Mouse (Mus musculus): ENCODE measurements around the gene Tfcp2. TPM values are rescaled to one million over a fixed set of nuclear protein-coding genes. Genes with fewer than 3 reads are reported as not detected.

The Tfcp2 gene
- polyA plus RNA-seq, 1 experiment = 14.2 TPM

- TF ChIP-seq EP300 (IDR thresholded peaks at IDR 0.05; ENCODE audit: insufficient read depth, low read depth, low read length) = no peak
- TF ChIP-seq CTCF (IDR thresholded peaks at IDR 0.05; ENCODE audit: low read depth, low read length) = peak; percentile 95
- TF ChIP-seq POLR2A (IDR thresholded peaks at IDR 0.05; ENCODE audit: insufficient read depth, low read length) = no peak
- Histone ChIP-seq H3K9ac (ENCODE audit: low read depth, poor library complexity, severe bottlenecking) (no peak overlapping the region), H3K27ac (ENCODE audit: insufficient read depth, low read length) (no peak overlapping the region), H3K36me3 (ENCODE audit: control insufficient read depth, insufficient read depth, low read length, poor library complexity, severe bottlenecking) (no peaks in the 10 kb centered on the region), H3K4me3 (ENCODE audit: low read depth, low read length) (no peak overlapping the region), H3K9me3 (replicated peaks; ENCODE audit: control insufficient read depth, insufficient read depth, low read length, poor library complexity, severe bottlenecking) (no peaks in the 10 kb centered on the region), H3K27me3 (ENCODE audit: control insufficient read depth, insufficient read depth, low read length, poor library complexity, severe bottlenecking) (no peaks in the 10 kb centered on the region), H3K4me1 (ENCODE audit: control insufficient read depth, insufficient read depth, low read length) (peaks cover 1% of the 10 kb centered on the region)
These were observed 94.5 kb downstream of the Tfcp2 start for GRCm38 (mm10) chr15:100457340-100457739.

GRCm38 (mm10) chr15:100456356-100456991 is 95.3 kb downstream of the Tfcp2 start:
- Histone ChIP-seq H3K9me3 (replicated peaks; ENCODE audit: control insufficient read depth, insufficient read depth, low read length, poor library complexity, severe bottlenecking) (no peaks in the 10 kb centered on the region), H3K27ac (ENCODE audit: insufficient read depth, low read length) (no peak overlapping the region), H3K9ac (ENCODE audit: low read depth, poor library complexity, severe bottlenecking) (no peak overlapping the region), H3K4me1 (ENCODE audit: control insufficient read depth, insufficient read depth, low read length) (peaks cover 1% of the 10 kb centered on the region), H3K4me3 (ENCODE audit: low read depth, low read length) (no peak overlapping the region), H3K36me3 (ENCODE audit: control insufficient read depth, insufficient read depth, low read length, poor library complexity, severe bottlenecking) (no peaks in the 10 kb centered on the region), H3K27me3 (ENCODE audit: control insufficient read depth, insufficient read depth, low read length, poor library complexity, severe bottlenecking) (no peaks in the 10 kb centered on the region)
- no peak for TF ChIP-seq EP300 (IDR thresholded peaks at IDR 0.05; ENCODE audit: insufficient read depth, low read depth, low read length)
- no peak for TF ChIP-seq POLR2A (IDR thresholded peaks at IDR 0.05; ENCODE audit: insufficient read depth, low read length)
- no peak for TF ChIP-seq CTCF (IDR thresholded peaks at IDR 0.05; ENCODE audit: low read depth, low read length)

GRCm38 (mm10) chr15:100452486-100452885 is 99.3 kb downstream of the Tfcp2 start:
- Histone ChIP-seq H3K4me1 (ENCODE audit: control insufficient read depth, insufficient read depth, low read length) (no peaks in the 10 kb centered on the region), H3K27me3 (ENCODE audit: control insufficient read depth, insufficient read depth, low read length, poor library complexity, severe bottlenecking) (no peaks in the 10 kb centered on the region), H3K9me3 (replicated peaks; ENCODE audit: control insufficient read depth, insufficient read depth, low read length, poor library complexity, severe bottlenecking) (no peaks in the 10 kb centered on the region), H3K27ac (ENCODE audit: insufficient read depth, low read length) (no peak overlapping the region), H3K9ac (ENCODE audit: low read depth, poor library complexity, severe bottlenecking) (no peak overlapping the region), H3K4me3 (ENCODE audit: low read depth, low read length) (no peak overlapping the region), H3K36me3 (ENCODE audit: control insufficient read depth, insufficient read depth, low read length, poor library complexity, severe bottlenecking) (no peaks in the 10 kb centered on the region)
- no peak for TF ChIP-seq CTCF (IDR thresholded peaks at IDR 0.05; ENCODE audit: low read depth, low read length)
- TF ChIP-seq POLR2A (IDR thresholded peaks at IDR 0.05; ENCODE audit: insufficient read depth, low read length) = no peak
- no peak for TF ChIP-seq EP300 (IDR thresholded peaks at IDR 0.05; ENCODE audit: insufficient read depth, low read depth, low read length)

GRCm38 (mm10) chr15:100451245-100451644 is 100.6 kb downstream of the Tfcp2 start:
- no peaks in the 10 kb centered on the region for H3K4me1 ChIP-seq (ENCODE audit: control insufficient read depth, insufficient read depth, low read length)
- H3K36me3 ChIP-seq (ENCODE audit: control insufficient read depth, insufficient read depth, low read length, poor library complexity, severe bottlenecking) = no peaks in the 10 kb centered on the region
- no peak overlapping the region for H3K9ac ChIP-seq (ENCODE audit: low read depth, poor library complexity, severe bottlenecking)
- no peak overlapping the region for H3K27ac ChIP-seq (ENCODE audit: insufficient read depth, low read length)
- H3K27me3 ChIP-seq (ENCODE audit: control insufficient read depth, insufficient read depth, low read length, poor library complexity, severe bottlenecking) = no peaks in the 10 kb centered on the region
- H3K9me3 ChIP-seq (replicated peaks; ENCODE audit: control insufficient read depth, insufficient read depth, low read length, poor library complexity, severe bottlenecking) = no peaks in the 10 kb centered on the region
- no peak for TF ChIP-seq EP300 (IDR thresholded peaks at IDR 0.05; ENCODE audit: insufficient read depth, low read depth, low read length)
- no peak overlapping the region for H3K4me3 ChIP-seq (ENCODE audit: low read depth, low read length)

GRCm38 (mm10) chr15:100449495-100449894 is 102.3 kb downstream of the Tfcp2 start:
- Histone ChIP-seq H3K9ac (ENCODE audit: low read depth, poor library complexity, severe bottlenecking) (no peak overlapping the region), H3K27me3 (ENCODE audit: control insufficient read depth, insufficient read depth, low read length, poor library complexity, severe bottlenecking) (no peaks in the 10 kb centered on the region), H3K27ac (ENCODE audit: insufficient read depth, low read length) (no peak overlapping the region), H3K4me1 (ENCODE audit: control insufficient read depth, insufficient read depth, low read length) (no peaks in the 10 kb centered on the region), H3K9me3 (replicated peaks; ENCODE audit: control insufficient read depth, insufficient read depth, low read length, poor library complexity, severe bottlenecking) (no peaks in the 10 kb centered on the region), H3K36me3 (ENCODE audit: control insufficient read depth, insufficient read depth, low read length, poor library complexity, severe bottlenecking) (no peaks in the 10 kb centered on the region), H3K4me3 (ENCODE audit: low read depth, low read length) (no peak overlapping the region)
- TF ChIP-seq CTCF (IDR thresholded peaks at IDR 0.05; ENCODE audit: low read depth, low read length) = no peak
- no peak for TF ChIP-seq POLR2A (IDR thresholded peaks at IDR 0.05; ENCODE audit: insufficient read depth, low read length)
- no peak for TF ChIP-seq EP300 (IDR thresholded peaks at IDR 0.05; ENCODE audit: insufficient read depth, low read depth, low read length)

GRCm38 (mm10) chr15:100448572-100448971 is 103.2 kb downstream of the Tfcp2 start:
- Histone ChIP-seq H3K27ac (ENCODE audit: insufficient read depth, low read length) (no peak overlapping the region), H3K4me1 (ENCODE audit: control insufficient read depth, insufficient read depth, low read length) (no peaks in the 10 kb centered on the region), H3K9me3 (replicated peaks; ENCODE audit: control insufficient read depth, insufficient read depth, low read length, poor library complexity, severe bottlenecking) (no peaks in the 10 kb centered on the region), H3K27me3 (ENCODE audit: control insufficient read depth, insufficient read depth, low read length, poor library complexity, severe bottlenecking) (no peaks in the 10 kb centered on the region), H3K36me3 (ENCODE audit: control insufficient read depth, insufficient read depth, low read length, poor library complexity, severe bottlenecking) (no peaks in the 10 kb centered on the region), H3K4me3 (ENCODE audit: low read depth, low read length) (no peak overlapping the region), H3K9ac (ENCODE audit: low read depth, poor library complexity, severe bottlenecking) (no peak overlapping the region)
- TF ChIP-seq EP300 (IDR thresholded peaks at IDR 0.05; ENCODE audit: insufficient read depth, low read depth, low read length) (no peak), POLR2A (IDR thresholded peaks at IDR 0.05; ENCODE audit: insufficient read depth, low read length) (no peak), CTCF (IDR thresholded peaks at IDR 0.05; ENCODE audit: low read depth, low read length) (no peak)

Other genes starting within 250 kb of the Tfcp2 start
- 9.7 and 11.5 TPM in 2 replicates for gene Mettl7a1, start 247.9 kb downstream of the Tfcp2 start, polyA plus RNA-seq (2011; ENCODE audit: insufficient read depth, insufficient read length, low read depth, missing spikeins)
- gene Mettl7a3, start 217.1 kb downstream of the Tfcp2 start, polyA plus RNA-seq (2011; ENCODE audit: insufficient read depth, insufficient read length, low read depth, missing spikeins) = not detected in 2 replicates
- not detected in 2 replicates for gene Methig1, start 198.9 kb downstream of the Tfcp2 start, polyA plus RNA-seq (2011; ENCODE audit: insufficient read depth, insufficient read length, low read depth, missing spikeins)
- gene Mettl7a2, start 198.8 kb downstream of the Tfcp2 start, polyA plus RNA-seq (2011; ENCODE audit: insufficient read depth, insufficient read length, low read depth, missing spikeins) = not detected in 2 replicates
- not detected in 2 replicates for gene Higd1c, start 187.5 kb downstream of the Tfcp2 start, polyA plus RNA-seq (2011; ENCODE audit: insufficient read depth, insufficient read length, low read depth, missing spikeins)
- not detected in 2 replicates for gene Gm5475, start 129.9 kb downstream of the Tfcp2 start, polyA plus RNA-seq (2011; ENCODE audit: insufficient read depth, insufficient read length, low read depth, missing spikeins)
- gene Slc11a2, start 126.9 kb downstream of the Tfcp2 start, polyA plus RNA-seq (2011; ENCODE audit: insufficient read depth, insufficient read length, low read depth, missing spikeins) = 24.0 and 29.9 TPM in 2 replicates
- 9.5 and 10.3 TPM in 2 replicates for gene Letmd1, start 83.0 kb downstream of the Tfcp2 start, polyA plus RNA-seq (2011; ENCODE audit: insufficient read depth, insufficient read length, low read depth, missing spikeins)
- 6.6 and 6.8 TPM in 2 replicates for gene Csrnp2, start 56.5 kb downstream of the Tfcp2 start, polyA plus RNA-seq (2011; ENCODE audit: insufficient read depth, insufficient read length, low read depth, missing spikeins)
- 4.9 and 7.3 TPM in 2 replicates for gene Pou6f1, start 48.0 kb upstream of the Tfcp2 start, polyA plus RNA-seq (2011; ENCODE audit: insufficient read depth, insufficient read length, low read depth, missing spikeins)
- 70.7 and 85.2 TPM in 2 replicates for gene Dazap2, start 63.3 kb upstream of the Tfcp2 start, polyA plus RNA-seq (2011; ENCODE audit: insufficient read depth, insufficient read length, low read depth, missing spikeins)
- gene Smagp, start 84.9 kb upstream of the Tfcp2 start, polyA plus RNA-seq (2011; ENCODE audit: insufficient read depth, insufficient read length, low read depth, missing spikeins) = 36.6 and 45.6 TPM in 2 replicates
- gene Bin2, start 117.5 kb upstream of the Tfcp2 start, polyA plus RNA-seq (2011; ENCODE audit: insufficient read depth, insufficient read length, low read depth, missing spikeins) = 15.4 and 30.0 TPM in 2 replicates
- gene Cela1, start 135.9 kb upstream of the Tfcp2 start, polyA plus RNA-seq (2011; ENCODE audit: insufficient read depth, insufficient read length, low read depth, missing spikeins) = 2.0 and 2.4 TPM in 2 replicates
- gene Galnt6, start 177.4 kb upstream of the Tfcp2 start, polyA plus RNA-seq (2011; ENCODE audit: insufficient read depth, insufficient read length, low read depth, missing spikeins) = 25.1 and 28.1 TPM in 2 replicates
- 15.6 and 18.7 TPM in 2 replicates for gene Slc4a8, start 209.7 kb upstream of the Tfcp2 start, polyA plus RNA-seq (2011; ENCODE audit: insufficient read depth, insufficient read length, low read depth, missing spikeins)

Measured in ES-Bruce4 (cell line).